Mouse (Mus musculus) E14TG2a.4 (cell line): Measurements from ENCODE around the gene Cpm.
"Not testable (repeated sequence)": the region's sequence is repeated elsewhere in the genome, so short reads cannot be mapped to it uniquely, and the experiment has no call there.

Source experiments
- H3K27me3 ChIP-seq: 2 replicates; pipeline ENCODE4 v1.6.1; 2014; ENCODE audit warnings: low read length, control low read depth; ENCODE audit not compliant: insufficient read depth
- H3K36me3 ChIP-seq: 2 replicates; pipeline ENCODE4 v1.6.1; 2014; ENCODE audit warnings: low read length, control low read depth; ENCODE audit not compliant: insufficient read depth
- H3K4me1 ChIP-seq: replicated peaks from 2 replicates; pipeline ENCODE4 v1.6.1; 2014; ENCODE audit warnings: low read depth, low read length, control low read depth
- H3K4me3 ChIP-seq: replicated peaks from 2 replicates; pipeline ENCODE4 v1.5.1; 2014; ENCODE audit warnings: mild to moderate bottlenecking, low read length
- H3K9me3 ChIP-seq: 2 replicates; pipeline ENCODE4 v1.6.1; 2014; ENCODE audit warnings: low read length, control low read depth
- CTCF ChIP-seq: conservative IDR thresholded peaks from 2 replicates; pipeline ENCODE4 v1.5.1; 2014; ENCODE audit warnings: low read length
- NANOG ChIP-seq: IDR thresholded peaks from 2 replicates; pipeline ENCODE4 v1.6.1; 2014; ENCODE audit warnings: borderline replicate concordance, low read length, mixed read lengths
- POU5F1 ChIP-seq: IDR thresholded peaks from 2 replicates; pipeline ENCODE4 v1.6.1; 2014; ENCODE audit warnings: low read length, borderline replicate concordance

Gene Cpm

DNA sequence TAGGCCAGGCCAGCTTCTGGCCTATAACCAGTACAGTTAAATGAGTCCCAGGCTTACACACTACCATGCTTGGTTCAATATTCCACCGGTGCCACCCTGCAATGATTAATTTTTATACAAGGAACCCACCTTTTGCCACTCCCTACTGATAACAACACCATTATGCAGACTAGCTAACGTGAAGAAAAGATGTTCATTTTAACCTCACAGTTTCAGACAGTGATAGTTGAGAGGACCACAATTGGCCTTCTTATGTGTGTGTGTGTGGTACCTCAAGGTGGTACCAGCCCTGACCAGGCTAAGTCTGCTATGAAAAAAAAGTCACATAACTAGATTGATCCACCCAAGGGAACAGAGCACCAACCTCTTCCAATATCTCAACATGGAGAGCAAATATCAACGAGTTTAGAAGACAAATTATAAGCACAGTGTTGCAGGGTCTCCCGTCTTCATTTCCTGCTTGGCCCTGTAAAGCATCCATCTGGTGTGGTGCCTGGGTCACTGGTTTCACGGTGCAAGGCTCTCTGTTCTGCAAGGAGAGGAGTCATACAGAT lies 32.5 kb upstream of the Cpm start:
- H3K4me3 ChIP-seq = no peak overlapping the region
- TF ChIP-seq POU5F1 = no peak
- H3K27me3 ChIP-seq = peaks cover 23% of the 10 kb centered on the region
- H3K36me3 ChIP-seq = no peaks in the 10 kb centered on the region
- no peaks in the 10 kb centered on the region for H3K9me3 ChIP-seq
- H3K4me1 ChIP-seq = peaks cover 19% of the 10 kb centered on the region

DNA sequence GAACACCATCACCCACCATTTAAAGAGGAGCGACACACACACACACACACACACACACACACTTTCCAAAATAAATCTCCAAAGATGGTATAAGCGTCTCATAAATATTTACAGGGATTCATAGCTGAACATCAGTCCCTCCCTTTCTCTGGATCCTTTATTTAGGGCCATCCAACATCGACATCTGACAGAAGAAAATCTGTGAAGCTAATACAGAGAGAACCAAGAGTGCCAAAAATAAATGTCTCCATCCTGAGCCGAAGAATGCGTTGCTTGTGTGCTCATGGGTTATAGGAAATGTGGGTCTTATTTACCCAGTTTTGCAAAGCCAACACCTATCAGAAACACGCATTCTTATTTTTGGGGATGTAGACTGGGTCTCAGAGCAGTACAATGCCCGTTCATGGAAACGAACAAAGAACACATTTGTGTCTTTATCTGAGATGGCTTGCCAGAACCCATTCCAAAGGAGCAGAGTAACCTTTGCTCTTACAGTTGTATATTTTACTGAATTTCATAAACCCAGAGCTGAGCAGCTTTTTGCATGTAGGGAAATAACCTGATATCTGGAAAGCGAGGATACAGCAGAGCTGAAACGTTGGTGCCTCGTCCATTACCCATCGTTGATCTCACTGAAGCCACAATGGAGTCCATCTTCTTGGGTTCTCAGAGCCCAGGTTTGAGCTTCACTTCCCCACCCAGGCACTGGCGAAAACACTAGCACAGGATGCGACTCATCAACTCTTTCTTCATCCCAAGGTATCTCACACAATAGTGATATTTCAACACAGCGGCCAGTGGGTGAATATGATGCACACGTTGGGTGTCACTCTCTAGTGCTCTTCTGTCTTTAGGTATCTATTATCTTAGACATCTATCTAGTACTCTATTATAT lies 31.7 kb upstream of the Cpm start:
- not testable (repeated sequence) for H3K4me3 ChIP-seq, H3K9me3 ChIP-seq, H3K36me3 ChIP-seq
- H3K4me1 ChIP-seq = peaks cover 19% of the 10 kb centered on the region
- peaks cover 23% of the 10 kb centered on the region for H3K27me3 ChIP-seq

DNA sequence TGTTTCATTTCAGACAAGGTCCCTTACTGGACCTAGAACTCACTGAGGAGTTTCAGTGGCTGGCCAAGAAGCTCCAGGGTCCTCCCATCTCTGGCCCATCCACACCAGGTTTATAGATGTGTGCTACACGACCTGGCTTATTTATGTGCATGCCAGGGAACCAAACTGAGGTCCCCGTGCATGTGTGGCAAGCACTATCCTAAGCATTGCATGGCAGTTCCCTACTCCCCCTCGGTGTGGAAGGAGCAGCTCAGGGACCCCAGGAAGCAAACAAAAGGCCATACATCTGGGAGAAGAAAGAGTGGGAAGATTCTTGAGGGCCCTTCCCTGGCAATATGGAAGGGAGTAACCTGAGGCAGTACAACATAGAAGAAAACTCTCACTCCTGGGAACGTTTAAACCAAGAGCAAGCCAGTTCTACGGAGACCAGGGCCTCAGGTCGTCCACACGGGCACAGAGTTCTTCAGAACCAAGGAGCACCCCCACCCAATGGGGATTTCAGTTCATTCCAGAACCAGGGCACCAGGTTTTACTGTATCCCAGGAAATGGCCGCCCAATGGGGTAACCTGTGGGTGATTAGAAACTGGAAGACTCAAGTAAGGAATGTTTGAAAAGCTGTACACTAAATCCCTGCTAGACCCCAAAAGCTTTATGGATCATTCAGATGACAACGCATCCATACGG lies 30.9 kb upstream of the Cpm start:
- Histone ChIP-seq H3K4me1 (peaks cover 19% of the 10 kb centered on the region), H3K36me3 (no peaks in the 10 kb centered on the region), H3K27me3 (peaks cover 23% of the 10 kb centered on the region), H3K4me3 (no peak overlapping the region), H3K9me3 (no peaks in the 10 kb centered on the region)
- TF ChIP-seq NANOG = no peak
- no peak for TF ChIP-seq POU5F1
- TF ChIP-seq CTCF = no peak

- H3K36me3 ChIP-seq, H3K4me3 ChIP-seq, H3K9me3 ChIP-seq: not testable (repeated sequence)
- H3K27me3 ChIP-seq = peaks cover 21% of the 10 kb centered on the region
- H3K4me1 ChIP-seq = peaks cover 17% of the 10 kb centered on the region
These were observed 30.2 kb upstream of the Cpm start for GRCm38 (mm10) chr10:117598951-117599572.

DNA sequence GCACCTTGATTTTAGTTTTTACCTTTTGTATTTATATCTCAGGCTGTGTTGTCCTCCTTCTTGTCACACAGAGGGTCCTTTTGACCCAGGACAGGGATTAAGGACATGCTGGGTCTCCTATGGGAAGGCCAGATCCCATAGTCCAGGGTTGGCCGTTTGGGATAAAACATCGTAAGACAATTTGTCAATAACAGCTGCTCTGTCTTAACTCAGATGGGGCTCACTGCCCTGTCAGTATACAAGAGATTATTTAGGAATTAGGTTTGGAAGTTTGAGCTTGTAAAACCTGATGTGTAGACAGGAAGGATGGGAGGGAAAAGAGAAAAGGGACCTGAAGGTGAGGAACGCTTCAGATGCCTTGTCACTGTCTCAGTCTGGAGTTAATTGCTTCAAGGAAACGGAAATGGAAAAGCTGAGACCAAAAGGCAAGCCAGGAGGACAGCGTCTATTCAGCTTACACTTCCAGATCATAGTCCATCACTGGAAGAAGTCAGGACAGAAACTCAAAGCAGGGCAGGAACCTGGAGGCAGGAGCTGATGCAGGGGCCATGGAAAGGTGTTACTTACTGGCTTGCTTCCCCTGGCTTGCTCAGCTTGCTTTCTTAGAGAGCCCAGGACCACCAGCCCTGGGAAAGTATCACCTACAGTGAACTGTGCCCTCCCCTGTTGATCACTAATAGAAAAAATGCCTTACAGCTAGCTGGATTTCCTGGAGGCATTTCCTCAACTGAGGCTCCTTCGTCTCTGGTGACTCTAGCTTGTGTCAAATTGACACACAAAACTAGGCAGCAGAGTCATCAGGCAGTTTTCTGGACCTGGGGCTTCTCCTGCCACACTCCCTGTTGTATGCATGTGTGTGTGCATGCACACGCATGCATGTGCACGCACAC lies 27.9 kb upstream of the Cpm start:
- H3K27me3 ChIP-seq = 0 out of 2 replicates have a peak, but pooled peaks cover 4% of the 10 kb centered on the region
- no peak for TF ChIP-seq NANOG
- no peak for TF ChIP-seq CTCF
- TF ChIP-seq POU5F1 = no peak
- no peak overlapping the region for H3K4me3 ChIP-seq
- no peaks in the 10 kb centered on the region for H3K36me3 ChIP-seq
- no peaks in the 10 kb centered on the region for H3K9me3 ChIP-seq
- H3K4me1 ChIP-seq = no peaks in the 10 kb centered on the region; the same call in 1 of the 2 replicates

GRCm38 (mm10) chr10:117602325-117603129 lies 26.8 kb upstream of the Cpm start:
- peaks cover 9% of the 10 kb centered on the region for H3K4me1 ChIP-seq
- no peaks in the 10 kb centered on the region for H3K36me3 ChIP-seq
- no peak overlapping the region for H3K4me3 ChIP-seq
- no peaks in the 10 kb centered on the region for H3K9me3 ChIP-seq
- peaks cover 12% of the 10 kb centered on the region for H3K27me3 ChIP-seq
- TF ChIP-seq CTCF (no peak), POU5F1 (no peak), NANOG (no peak)

DNA sequence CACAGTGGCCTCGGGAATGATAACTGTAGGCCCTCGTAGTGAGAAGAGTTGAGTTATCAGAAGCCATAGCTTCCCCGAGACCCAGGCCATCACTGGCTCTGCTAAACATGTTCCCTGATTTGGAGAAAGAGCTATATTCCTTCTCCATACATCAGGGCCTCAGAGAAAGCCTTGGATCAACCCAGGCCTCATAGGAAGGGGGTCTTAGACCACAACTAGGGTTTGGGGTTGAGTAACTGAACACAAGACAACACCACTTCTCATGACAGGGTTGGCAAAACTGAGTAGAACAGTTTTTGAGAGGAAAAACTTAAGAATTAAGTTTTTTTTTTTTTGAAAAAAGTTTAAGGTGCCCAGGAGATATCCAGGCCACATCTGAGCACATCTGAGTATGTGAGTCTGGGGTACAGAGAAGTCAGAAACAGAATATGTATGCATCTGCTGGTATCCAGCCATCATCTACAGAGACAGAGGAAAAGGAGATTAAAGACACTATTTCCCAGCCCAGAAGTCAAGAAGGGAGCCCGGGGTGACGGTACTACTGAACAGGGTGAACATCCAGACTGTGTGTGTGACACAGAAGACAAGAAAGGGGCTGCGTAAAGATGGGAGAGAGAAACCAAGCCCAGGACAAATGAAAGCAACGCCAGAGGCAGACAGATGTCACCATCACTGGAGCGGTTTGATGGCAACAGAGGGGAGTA lies 26.0 kb upstream of the Cpm start:
- no peak for TF ChIP-seq CTCF
- no peak for TF ChIP-seq NANOG
- no peak for TF ChIP-seq POU5F1
- peaks cover 16% of the 10 kb centered on the region for H3K27me3 ChIP-seq
- no peak overlapping the region for H3K4me3 ChIP-seq
- H3K4me1 ChIP-seq = peaks cover 13% of the 10 kb centered on the region
- H3K36me3 ChIP-seq = no peaks in the 10 kb centered on the region
- H3K9me3 ChIP-seq = no peaks in the 10 kb centered on the region
